Mouse (Mus musculus) hindbrain, postnatal 0 days (tissue): ENCODE data around the gene Htr3b. TPM values are rescaled to one million over a fixed set of nuclear protein-coding genes. Genes with fewer than 3 reads are reported as not detected.
"Not testable (repeated sequence)": the region's sequence is repeated elsewhere in the genome, so short reads cannot be mapped to it uniquely, and the experiment has no call there.

ENCODE experiments used
- ATAC-seq: fragments of 200-750 bp; cut with Nextera tagmentation; 2 replicates; pipeline ENCODE4 v1.8.0; 2017; ENCODE audit warnings: mild to moderate bottlenecking, moderate TSS enrichment, moderate library complexity
- DNase-seq: peaks from one replicate; pipeline ENCODE4 v3.0.0-alpha.2; 2015; ENCODE audit warnings: low spot score
- H3K27ac ChIP-seq: fragments of 300-500 bp; sonication (generic); 2 replicates; pipeline ENCODE4 v1.5.1; 2014; ENCODE audit warnings: mild to moderate bottlenecking
- H3K27me3 ChIP-seq: fragments of 300-500 bp; sonication (generic); 2 replicates; pipeline ENCODE4 v1.6.1; 2014; ENCODE audit warnings: low read length, mixed read lengths; ENCODE audit not compliant: insufficient read depth
- H3K36me3 ChIP-seq: fragments of 300-500 bp; sonication (generic); 2 replicates; pipeline ENCODE4 v1.6.1; 2014; ENCODE audit warnings: low read length, mixed read lengths; ENCODE audit not compliant: insufficient read depth
- H3K4me1 ChIP-seq: fragments of 300-500 bp; sonication (generic); 2 replicates; pipeline ENCODE4 v1.6.1; 2014; ENCODE audit warnings: antibody characterized with exemption, low read length, mixed read lengths; ENCODE audit not compliant: insufficient read depth
- H3K4me2 ChIP-seq: fragments of 300-500 bp; sonication (generic); 2 replicates; pipeline ENCODE4 v1.6.1; 2014; ENCODE audit warnings: low read depth, mild to moderate bottlenecking, low read length, moderate library complexity, mixed read lengths
- H3K4me3 ChIP-seq: fragments of 300-500 bp; sonication (generic); 2 replicates; pipeline ENCODE4 v1.5.1; 2014; ENCODE audit warnings: low read length
- H3K9ac ChIP-seq: fragments of 300-500 bp; sonication (generic); replicated peaks from 2 replicates; pipeline ENCODE4 v1.6.1; 2014; ENCODE audit warnings: mild to moderate bottlenecking, low read length, moderate library complexity, mixed read lengths
- H3K9me3 ChIP-seq: fragments of 300-500 bp; sonication (generic); 2 replicates; pipeline ENCODE4 v1.6.1; 2016; ENCODE audit warnings: low read length, mixed read lengths
- CTCF ChIP-seq: IDR thresholded peaks from 2 replicates; pipeline ENCODE4 v1.5.1; 2016; ENCODE audit warnings: antibody characterized with exemption, control low read depth, low read depth
- WGBS: fragments of 180-500 bp; shearing (Covaris S2); extraction: QIAGEN DNeasy Blood & Tissue Kit; methylation state at CpG from one replicate; pipeline ENCODE4 v1.1.7; 2014; 5-methylcytosine and 5-hydroxymethylcytosine counted together
- polyA plus RNA-seq: library from polyadenylated mRNA; unstranded; fragments of >200 nt; fragmentation: Nextera tagmentation; extraction: Ambion mirVana; gene quantifications from 2 replicates; pipeline ENCODE4 v1.2.1, GENCODE M21; 2015
- total RNA-seq: library from RNA; depleted of rRNA; stranded (reverse); fragments of >200 nt; gene quantifications from 2 replicates; pipeline ENCODE4 v1.2.3, GENCODE M21; 2014

Htr3b gene
- total and polyA plus RNA-seq, 2 experiments from 2014 or later = 0.16 to 0.19 TPM

DNA sequence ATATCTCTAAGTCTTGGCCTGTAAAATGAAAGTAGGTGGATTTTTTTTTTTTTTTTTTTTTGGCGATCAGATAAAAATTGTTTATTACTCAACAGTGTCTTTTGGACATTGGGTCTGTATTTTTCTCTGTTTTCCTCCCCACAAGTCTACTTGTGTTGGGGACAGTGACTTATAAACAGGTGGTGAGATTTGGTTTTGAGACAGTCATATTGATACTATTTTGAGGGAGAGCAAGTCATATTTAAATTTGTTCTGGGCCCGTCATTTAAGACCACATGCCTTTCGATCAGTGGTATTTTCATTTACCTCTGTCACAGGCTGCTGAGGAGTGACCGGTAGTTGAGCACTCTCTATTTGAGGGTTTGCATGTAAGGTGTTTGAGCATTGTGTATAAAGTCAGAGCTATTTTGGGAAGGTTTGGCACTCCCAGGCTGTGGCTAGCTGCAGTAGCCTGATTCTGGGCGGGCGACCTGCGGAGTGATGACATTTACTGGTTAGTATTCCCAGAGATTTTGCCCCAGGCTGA lies 21.9 kb upstream of the Htr3b start:
- no peak for TF ChIP-seq CTCF
- Histone ChIP-seq H3K9me3 (no peaks in the 10 kb centered on the region), H3K27ac (no peak overlapping the region), H3K9ac (no peak overlapping the region), H3K4me1 (peaks cover 7% of the 10 kb centered on the region), H3K4me3 (peak overlapping the region; percentile 7; the same call in 1 of the 2 replicates), H3K36me3 (no peaks in the 10 kb centered on the region), H3K27me3 (no peaks in the 10 kb centered on the region), H3K4me2 (peak overlapping the region; percentile 66)
- no peak for ATAC-seq
- no peak for DNase-seq
- WGBS = 27% methylated on average over 7 of the region's 7 CpGs

DNA sequence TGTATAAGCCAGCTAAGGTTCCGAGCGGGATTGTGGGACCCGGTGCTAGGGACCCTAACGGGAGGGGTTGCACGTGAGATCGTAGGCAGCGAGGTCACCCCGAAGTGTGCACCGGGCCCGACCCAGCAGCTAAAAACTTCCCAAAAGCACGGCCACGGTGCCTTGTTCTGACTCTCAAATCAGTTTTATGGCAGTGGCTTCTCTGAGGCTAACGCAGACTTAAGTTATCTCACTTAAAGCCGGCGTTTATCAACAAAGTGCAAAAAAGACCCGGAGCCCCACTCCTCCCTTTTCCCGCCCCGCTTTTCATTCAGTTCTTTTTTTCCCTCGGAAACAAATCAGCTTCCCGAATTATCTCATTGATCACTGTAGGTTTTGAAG lies 20.9 kb upstream of the Htr3b start:
- 0% methylated on average over 20 of the region's 20 CpGs for WGBS
- no peaks in the 10 kb centered on the region for H3K27me3 ChIP-seq
- ATAC-seq = no peak
- TF ChIP-seq CTCF = no peak
- DNase-seq = no peak
- H3K4me3 ChIP-seq = peak overlapping the region; percentile 81
- no peaks in the 10 kb centered on the region for H3K36me3 ChIP-seq
- H3K4me1 ChIP-seq = peaks cover 7% of the 10 kb centered on the region
- no peaks in the 10 kb centered on the region for H3K9me3 ChIP-seq
- H3K9ac ChIP-seq = peak overlapping the region; percentile 67
- peak overlapping the region; percentile 90 for H3K27ac ChIP-seq
- peak overlapping the region; percentile 66 for H3K4me2 ChIP-seq

DNA sequence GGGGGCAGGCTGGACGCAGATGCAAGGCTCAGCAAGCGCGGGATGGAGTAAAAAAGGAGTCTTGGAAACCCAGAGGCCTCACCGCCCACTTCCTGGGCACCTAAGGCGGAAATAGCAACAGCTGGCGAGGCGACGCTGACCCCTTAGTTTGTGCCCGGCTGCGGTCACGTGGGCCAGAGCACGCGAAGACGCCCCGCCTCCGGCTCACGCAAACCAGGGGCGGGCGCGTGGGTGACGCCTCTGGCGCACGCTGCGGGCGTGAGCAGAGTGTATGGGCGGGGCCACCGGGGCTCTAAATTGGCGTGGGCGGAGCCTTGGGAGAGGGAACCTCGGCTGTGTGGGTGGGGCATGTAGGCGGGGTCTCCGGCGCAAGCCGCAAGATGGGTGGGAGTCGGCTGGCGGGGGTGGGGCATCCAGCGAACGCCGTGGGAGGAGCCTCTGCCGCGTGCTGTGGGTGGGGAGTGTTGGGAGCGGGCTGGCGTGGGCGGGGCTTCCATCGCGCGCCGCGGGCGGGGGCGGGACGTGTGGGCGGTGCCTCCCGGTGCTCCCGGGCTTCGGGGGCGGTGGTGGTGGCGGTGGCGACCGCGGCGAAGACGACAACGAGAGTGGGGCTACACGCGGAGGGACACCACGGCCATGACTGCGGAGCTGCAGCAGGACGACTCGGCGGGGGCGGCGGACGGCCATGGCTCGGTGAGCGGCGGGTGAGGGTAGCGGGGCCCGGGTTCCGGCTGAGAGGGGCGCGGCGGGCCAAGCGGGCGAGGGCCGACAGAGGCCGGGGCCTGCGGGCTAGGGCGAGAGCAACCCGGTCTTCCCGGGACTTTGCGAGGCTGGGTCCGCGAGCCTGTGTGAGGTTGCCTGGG lies 20.3 kb upstream of the Htr3b start, which contains the start of gene Usp28:
Gene Usp28, plus strand, starts transcription at position 531 of the 863 bp plus-strand sequence.
- peak within 1 kb of the TSS; percentile 66 for H3K4me2 ChIP-seq
- H3K27me3 ChIP-seq = no peaks in the 10 kb centered on the region
- WGBS = under 1% methylated on average over 79 of the region's 94 CpGs
- H3K4me1 ChIP-seq = peaks cover 7% of the 10 kb centered on the region
- ATAC-seq = peak; percentile 97
- no peaks in the 10 kb centered on the region for H3K9me3 ChIP-seq
- peak within 1 kb of the TSS; percentile 90 for H3K27ac ChIP-seq
- peak; percentile 100 for DNase-seq
- peak within 1 kb of the TSS; percentile 81 for H3K4me3 ChIP-seq
- no peak for TF ChIP-seq CTCF
- peak within 1 kb of the TSS; percentile 67 for H3K9ac ChIP-seq
- H3K36me3 ChIP-seq = no peaks in the 10 kb centered on the region

DNA sequence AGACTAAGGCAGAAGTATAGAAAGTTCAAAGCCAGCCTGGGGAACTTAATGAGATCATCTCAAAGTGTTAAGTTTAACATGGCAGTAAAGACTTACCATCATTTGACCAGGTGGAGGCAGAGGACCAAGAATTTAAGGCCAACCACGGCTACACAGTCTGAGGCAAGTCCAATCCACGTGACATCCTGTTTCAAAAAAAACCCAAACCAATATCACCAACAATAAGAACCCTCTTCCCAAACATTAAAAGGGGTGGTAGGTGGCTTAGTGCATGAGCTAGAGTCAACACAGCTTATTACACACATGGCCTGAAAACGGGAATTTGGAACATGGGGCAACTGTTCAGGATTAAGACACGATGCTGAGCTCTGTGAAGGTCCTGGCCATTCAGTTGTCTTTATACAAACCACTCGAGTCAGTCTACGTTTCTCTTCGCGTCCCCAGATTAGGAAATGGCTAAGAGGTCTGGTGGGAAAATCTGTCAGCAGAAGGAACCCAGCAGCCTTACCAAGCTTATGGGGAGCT lies 19.6 kb upstream of the Htr3b start:
- Histone ChIP-seq H3K27me3 (no peaks in the 10 kb centered on the region), H3K9me3 (no peaks in the 10 kb centered on the region), H3K9ac (peak overlapping the region; percentile 67), H3K4me3 (peak overlapping the region; percentile 81), H3K4me1 (peaks cover 7% of the 10 kb centered on the region), H3K36me3 (no peaks in the 10 kb centered on the region), H3K27ac (peak overlapping the region; percentile 90), H3K4me2 (peak overlapping the region; percentile 66)
- 25% methylated on average over 8 of the region's 8 CpGs for WGBS
- no peak; the same call in 1 of the 2 replicates for TF ChIP-seq CTCF
- no peak for ATAC-seq
- no peak for DNase-seq

GRCm38 (mm10) chr9:48983801-48984200 lies 19.0 kb upstream of the Htr3b start:
- not testable (repeated sequence) for DNase-seq, H3K27me3 ChIP-seq, ATAC-seq, H3K4me1 ChIP-seq, H3K27ac ChIP-seq, H3K36me3 ChIP-seq, H3K4me2 ChIP-seq, H3K4me3 ChIP-seq, H3K9me3 ChIP-seq, H3K9ac ChIP-seq
- 92% methylated on average over 6 of the region's 6 CpGs for WGBS

- Histone ChIP-seq H3K36me3 (no peaks in the 10 kb centered on the region), H3K27ac (no peak overlapping the region), H3K27me3 (no peaks in the 10 kb centered on the region), H3K4me2 (no peak overlapping the region), H3K4me1 (no peaks in the 10 kb centered on the region), H3K9me3 (no peaks in the 10 kb centered on the region), H3K9ac (no peak overlapping the region), H3K4me3 (no peak overlapping the region)
- no peak for TF ChIP-seq CTCF
- DNase-seq = no peak
- ATAC-seq = no peak
Observed at GRCm38 (mm10) chr9:48981827-48982226, 17.0 kb upstream of the Htr3b start.

DNA sequence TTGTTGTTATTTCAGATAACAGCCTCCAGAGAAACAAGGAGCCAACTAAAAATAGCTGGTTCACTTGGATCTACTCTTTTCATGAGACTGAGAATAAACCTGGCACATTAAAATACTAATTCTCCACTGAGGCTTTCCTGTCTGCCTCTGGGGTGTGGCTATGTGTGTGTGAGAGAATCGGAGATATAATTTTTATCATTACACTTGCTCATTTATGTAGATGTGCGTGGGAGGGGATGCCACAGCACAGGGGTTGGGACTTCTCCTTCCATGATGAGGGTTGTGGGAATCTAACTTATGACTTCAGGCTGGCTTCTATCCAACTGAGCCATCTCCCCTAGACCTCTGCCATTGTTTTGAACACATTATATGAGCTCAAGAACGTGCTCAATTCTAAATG lies 16.0 kb upstream of the Htr3b start:
- Histone ChIP-seq H3K36me3 (no peaks in the 10 kb centered on the region), H3K9me3 (no peaks in the 10 kb centered on the region), H3K4me2 (no peak overlapping the region), H3K9ac (no peak overlapping the region), H3K27me3 (no peaks in the 10 kb centered on the region), H3K4me1 (no peaks in the 10 kb centered on the region), H3K27ac (no peak overlapping the region), H3K4me3 (no peak overlapping the region)
- ATAC-seq = no peak
- WGBS = 69% methylated on average over 3 of the region's 3 CpGs
- TF ChIP-seq CTCF = no peak
- no peak for DNase-seq
